Mouse (Mus musculus) midbrain, embryonic 11.5 days (tissue): Measurements from ENCODE around the gene Chd1. TPM values are rescaled to one million over a fixed set of nuclear protein-coding genes. Genes with fewer than 3 reads are reported as not detected.
"Not testable (repeated sequence)": the region's sequence is repeated elsewhere in the genome, so short reads cannot be mapped to it uniquely, and the experiment has no call there.

Source experiments
- ATAC-seq: fragments of 200-750 bp; cut with Nextera tagmentation; 2 replicates; pipeline ENCODE4 v1.8.0; 2017; ENCODE audit warnings: moderate TSS enrichment, moderate library complexity; ENCODE audit not compliant: low FRiP score
- DNase-seq: peaks from one replicate; pipeline ENCODE4 v3.0.0; 2015; ENCODE audit warnings: low spot score; ENCODE audit errors: missing footprints
- H3K27ac ChIP-seq: fragments of 300-500 bp; sonication (generic); 2 replicates; pipeline ENCODE4 v1.5.1; 2014; ENCODE audit warnings: low read depth, low read length
- H3K27me3 ChIP-seq: fragments of 300-500 bp; sonication (generic); 2 replicates; pipeline ENCODE4 v1.6.1; 2014; ENCODE audit warnings: mild to moderate bottlenecking, low read length, moderate library complexity, mixed read lengths; ENCODE audit not compliant: control insufficient read depth, insufficient read depth
- H3K36me3 ChIP-seq: fragments of 300-500 bp; sonication (generic); 2 replicates; pipeline ENCODE4 v1.6.1; 2014; ENCODE audit warnings: mild to moderate bottlenecking, low read length, moderate library complexity, mixed read lengths; ENCODE audit not compliant: control insufficient read depth, insufficient read depth
- H3K4me1 ChIP-seq: fragments of 300-500 bp; sonication (generic); 2 replicates; pipeline ENCODE4 v1.6.1; 2014; ENCODE audit warnings: low read length; ENCODE audit not compliant: control insufficient read depth, insufficient read depth
- H3K4me2 ChIP-seq: fragments of 300-500 bp; sonication (generic); 2 replicates; pipeline ENCODE4 v1.6.1; 2014; ENCODE audit warnings: mild to moderate bottlenecking, moderate library complexity
- H3K4me3 ChIP-seq: fragments of 300-500 bp; sonication (generic); 2 replicates; pipeline ENCODE4 v1.5.1; 2014; ENCODE audit warnings: low read depth, low read length
- H3K9ac ChIP-seq: fragments of 300-500 bp; sonication (generic); 2 replicates; pipeline ENCODE4 v1.6.1; 2014; ENCODE audit warnings: low read length
- H3K9me3 ChIP-seq: fragments of 300-500 bp; sonication (generic); 2 replicates; pipeline ENCODE4 v1.6.1; 2016; ENCODE audit warnings: low read length; ENCODE audit not compliant: control insufficient read depth
- WGBS: fragments of 180-500 bp; shearing (Covaris S2); extraction: QIAGEN DNeasy Blood & Tissue Kit; methylation state at CpG from one replicate; pipeline ENCODE4 v1.1.7; 2014; 5-methylcytosine and 5-hydroxymethylcytosine counted together
- polyA plus RNA-seq: library from polyadenylated mRNA; unstranded; fragments of >200 nt; fragmentation: Nextera tagmentation; extraction: Ambion mirVana; gene quantifications from 2 replicates; pipeline ENCODE4 v1.2.1, GENCODE M21; 2014

Gene Chd1
- polyA plus RNA-seq, 1 experiment from 2014 or later: 46.9 TPM

DNA sequence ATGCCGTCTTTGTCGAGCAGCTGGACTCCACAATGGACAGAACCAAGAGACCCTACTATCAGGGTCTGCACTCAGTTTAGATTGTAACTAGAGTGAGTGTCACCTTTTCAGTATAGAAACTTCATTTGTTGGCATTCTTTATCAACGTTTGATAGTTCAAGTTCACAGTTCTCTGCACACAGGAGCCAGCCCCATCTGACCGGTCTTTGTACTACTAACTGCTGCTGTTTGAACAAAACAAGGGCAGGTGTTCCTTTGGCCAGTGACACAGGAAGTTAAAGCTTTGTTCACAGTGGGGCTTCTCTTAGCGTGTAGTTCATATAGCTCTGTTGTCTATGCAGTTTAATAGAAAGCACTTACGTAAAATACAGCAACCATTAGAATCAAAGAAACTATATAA is 43.3 kb downstream of the Chd1 start:
- H3K9ac ChIP-seq: no peak overlapping the region
- H3K4me1 ChIP-seq: no peaks in the 10 kb centered on the region
- peaks cover 28% of the 10 kb centered on the region for H3K36me3 ChIP-seq
- 89% methylated on average over 6 of the region's 6 CpGs for WGBS
- ATAC-seq: no peak
- no peaks in the 10 kb centered on the region for H3K27me3 ChIP-seq
- no peak for DNase-seq
- no peaks in the 10 kb centered on the region for H3K9me3 ChIP-seq
- H3K27ac ChIP-seq: no peak overlapping the region
- H3K4me3 ChIP-seq: no peak overlapping the region
- no peak overlapping the region for H3K4me2 ChIP-seq

DNA sequence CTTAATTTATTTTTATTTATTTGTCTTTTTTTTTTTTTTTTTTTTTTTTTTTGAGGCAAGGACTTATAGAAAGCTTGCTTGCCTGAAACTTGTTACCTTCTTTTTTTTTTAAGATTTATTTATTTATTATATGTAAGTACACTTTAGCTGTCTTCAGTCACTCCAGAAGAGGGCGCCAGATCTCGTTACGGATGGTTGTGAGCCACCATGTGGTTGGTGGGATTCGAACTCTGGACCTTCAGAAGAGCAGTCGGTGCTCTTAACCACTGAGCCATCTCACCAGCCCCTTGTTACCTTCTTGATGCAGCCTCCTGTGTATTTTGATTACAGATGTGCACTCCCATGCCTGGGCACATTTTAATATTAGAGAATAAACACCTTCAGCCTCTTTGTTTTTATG is 46.5 kb downstream of the Chd1 start:
- DNase-seq, ATAC-seq, H3K9ac ChIP-seq, H3K27me3 ChIP-seq, H3K9me3 ChIP-seq, H3K4me2 ChIP-seq, H3K27ac ChIP-seq, H3K4me3 ChIP-seq, H3K4me1 ChIP-seq: not testable (repeated sequence)
- 88% methylated on average over 5 of the region's 5 CpGs for WGBS
- peaks cover 19% of the 10 kb centered on the region for H3K36me3 ChIP-seq

DNA sequence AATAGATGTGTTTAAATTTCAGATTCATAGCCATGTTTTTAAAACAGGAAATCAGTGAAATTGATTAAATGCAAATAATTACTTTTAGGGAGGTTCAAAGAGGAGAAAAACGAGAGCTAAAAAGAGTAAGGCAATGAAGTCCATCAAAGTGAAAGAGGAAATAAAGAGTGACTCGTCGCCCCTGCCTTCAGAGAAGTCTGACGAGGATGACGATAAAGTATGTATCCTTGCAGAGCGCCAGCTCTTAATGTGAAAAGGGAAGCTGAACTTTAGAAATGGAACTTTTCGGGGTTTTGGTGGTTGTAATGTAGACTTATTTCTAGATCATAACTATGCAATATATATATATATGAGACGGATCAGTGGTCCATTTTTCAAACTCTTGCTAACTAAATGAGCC is 56.4 kb downstream of the Chd1 start:
- H3K27ac ChIP-seq: no peak overlapping the region
- H3K4me2 ChIP-seq: no peak overlapping the region
- H3K27me3 ChIP-seq: no peaks in the 10 kb centered on the region
- no peak overlapping the region for H3K9ac ChIP-seq
- 91% methylated on average over 8 of the region's 8 CpGs for WGBS
- ATAC-seq (no peak), DNase-seq (no peak)
- H3K36me3 ChIP-seq: peaks cover 10% of the 10 kb centered on the region; the same call in 1 of the 2 replicates
- H3K4me3 ChIP-seq: no peak overlapping the region
- H3K9me3 ChIP-seq: no peaks in the 10 kb centered on the region
- no peaks in the 10 kb centered on the region for H3K4me1 ChIP-seq

DNA sequence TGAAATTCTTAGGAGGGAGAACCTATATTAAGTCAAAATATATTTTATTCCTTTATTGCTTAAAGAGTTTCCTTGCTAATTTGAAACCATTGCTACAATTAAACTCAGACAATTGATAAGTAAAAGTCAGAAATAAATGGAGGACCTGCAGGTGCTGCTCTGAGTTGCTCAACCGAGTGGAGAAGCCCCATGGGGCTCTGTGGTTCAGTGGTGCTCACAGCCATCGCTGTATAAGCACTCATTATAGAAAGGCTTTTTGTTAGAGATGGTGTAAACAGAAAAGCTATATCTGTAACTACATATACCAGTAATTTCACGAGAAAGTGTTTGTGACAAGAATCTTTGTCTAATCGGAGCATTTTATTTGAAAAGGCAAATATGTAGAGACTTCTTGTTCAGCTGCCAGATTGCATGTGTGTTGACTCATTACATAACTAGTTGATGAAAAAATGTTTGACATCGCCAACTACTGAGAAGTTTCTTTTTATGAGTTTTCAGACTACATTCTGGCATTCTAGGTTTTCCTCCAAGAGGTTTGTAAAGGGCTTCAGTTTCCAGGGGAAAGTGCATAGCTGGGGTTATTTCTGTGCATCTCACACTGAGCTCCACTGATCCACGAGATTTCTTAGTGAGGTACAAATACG is 64.4 kb downstream of the Chd1 start:
- Histone ChIP-seq H3K36me3 (peaks cover 8% of the 10 kb centered on the region; the same call in 1 of the 2 replicates), H3K4me1 (no peaks in the 10 kb centered on the region), H3K4me3 (no peak overlapping the region), H3K27me3 (no peaks in the 10 kb centered on the region), H3K9ac (no peak overlapping the region), H3K4me2 (no peak overlapping the region), H3K9me3 (no peaks in the 10 kb centered on the region), H3K27ac (no peak overlapping the region)
- DNase-seq: no peak
- no peak for ATAC-seq
- WGBS: 87% methylated on average over 7 of the region's 7 CpGs

DNA sequence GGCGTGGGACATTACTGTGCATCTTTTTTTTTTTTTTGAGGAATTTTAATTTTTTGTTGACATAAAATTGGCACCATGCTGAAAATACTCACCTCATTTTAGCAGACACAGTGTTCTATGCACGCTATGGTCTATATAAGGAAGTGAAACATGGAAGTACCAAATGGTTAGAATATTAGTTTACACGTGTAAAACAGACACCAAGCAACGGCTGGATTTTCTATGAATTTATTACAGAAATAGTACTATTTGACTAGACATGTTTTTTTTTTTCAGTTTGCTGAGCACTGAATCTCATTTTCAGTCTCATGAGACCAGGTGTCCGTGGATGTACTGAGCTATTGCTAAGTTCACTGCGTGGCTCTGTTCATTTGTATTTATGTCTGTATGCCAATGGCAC is 69.2 kb downstream of the Chd1 start:
- no peak overlapping the region for H3K4me2 ChIP-seq
- H3K27me3 ChIP-seq: no peaks in the 10 kb centered on the region
- H3K36me3 ChIP-seq: peaks cover 8% of the 10 kb centered on the region; the same call in 1 of the 2 replicates
- H3K4me1 ChIP-seq: no peaks in the 10 kb centered on the region
- WGBS: 87% methylated on average over 6 of the region's 6 CpGs
- no peak overlapping the region for H3K4me3 ChIP-seq
- H3K9me3 ChIP-seq: no peaks in the 10 kb centered on the region
- H3K9ac ChIP-seq: no peak overlapping the region
- no peak overlapping the region for H3K27ac ChIP-seq
- DNase-seq (peak; percentile 77), ATAC-seq (no peak)

DNA sequence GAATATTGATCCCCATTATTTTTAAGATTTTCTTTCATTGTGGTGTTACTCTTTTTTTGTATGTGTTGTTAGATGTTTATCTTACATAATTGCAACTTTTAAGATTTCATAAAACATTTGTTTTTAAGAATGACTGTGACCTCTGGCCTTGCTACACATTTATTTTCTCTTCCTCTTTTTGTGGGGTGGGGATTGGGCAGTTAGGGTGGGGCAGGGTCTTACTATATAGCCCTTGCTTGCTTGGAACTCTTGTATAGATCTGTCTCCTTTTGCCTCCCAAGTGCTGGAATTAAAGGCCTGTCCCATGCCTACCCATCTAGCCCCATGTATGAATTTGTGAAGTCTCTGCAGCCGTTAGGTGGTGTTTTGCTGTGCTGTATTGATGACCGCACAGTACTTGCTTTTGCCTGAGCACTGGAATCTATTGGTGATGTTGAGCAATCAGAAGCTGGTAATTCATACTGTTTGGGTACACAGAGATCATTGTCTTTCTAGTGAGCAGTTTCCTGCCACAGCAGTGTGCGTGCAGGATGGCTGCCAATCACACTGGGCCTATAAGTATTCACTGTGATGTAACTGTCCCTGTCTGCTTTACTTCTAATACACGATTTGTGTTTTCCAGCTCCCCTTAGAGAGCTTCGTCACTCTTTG is 69.9 kb downstream of the Chd1 start:
- DNase-seq (peak; percentile 44), ATAC-seq (0 out of 2 replicates have a peak, but pooled peaks have one; percentile 45)

DNA sequence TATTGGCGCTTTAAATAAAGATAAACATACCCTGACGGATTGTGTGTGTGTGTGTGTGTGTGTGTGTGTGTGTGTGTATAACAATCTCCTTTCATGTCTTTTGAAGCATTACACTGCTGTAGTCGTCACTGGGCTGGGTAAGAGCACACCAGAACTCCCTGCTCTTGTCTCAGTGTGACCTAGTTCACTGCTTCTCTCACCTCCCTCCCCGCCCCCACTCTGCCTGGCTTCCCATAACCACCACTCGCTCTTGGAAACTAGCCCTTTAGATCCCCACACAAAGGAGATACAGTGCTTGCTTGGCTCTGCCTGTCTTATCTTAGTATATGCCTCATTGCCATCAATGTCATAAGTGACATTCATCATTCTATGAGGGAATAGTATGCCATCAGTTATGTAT is 71.6 kb downstream of the Chd1 start:
- Histone ChIP-seq H3K27me3 (no peaks in the 10 kb centered on the region), H3K4me3 (no peak overlapping the region), H3K9ac (no peak overlapping the region), H3K27ac (no peak overlapping the region), H3K36me3 (no peaks in the 10 kb centered on the region), H3K9me3 (no peaks in the 10 kb centered on the region), H3K4me2 (no peak overlapping the region), H3K4me1 (no peaks in the 10 kb centered on the region)
- ATAC-seq (no peak), DNase-seq (no peak)
- 76% methylated on average over 5 of the region's 5 CpGs for WGBS

More for the DNA sequence above, 69.9 kb downstream of the Chd1 start:
- no peak overlapping the region for H3K4me3 ChIP-seq
- H3K9ac ChIP-seq: no peak overlapping the region
- no peaks in the 10 kb centered on the region for H3K27me3 ChIP-seq
- H3K27ac ChIP-seq: no peak overlapping the region
- no peaks in the 10 kb centered on the region for H3K9me3 ChIP-seq
- H3K36me3 ChIP-seq: peaks cover 5% of the 10 kb centered on the region; the same call in 1 of the 2 replicates
- no peak overlapping the region for H3K4me2 ChIP-seq
- 88% methylated on average over 5 of the region's 5 CpGs for WGBS
- H3K4me1 ChIP-seq: no peaks in the 10 kb centered on the region

DNA sequence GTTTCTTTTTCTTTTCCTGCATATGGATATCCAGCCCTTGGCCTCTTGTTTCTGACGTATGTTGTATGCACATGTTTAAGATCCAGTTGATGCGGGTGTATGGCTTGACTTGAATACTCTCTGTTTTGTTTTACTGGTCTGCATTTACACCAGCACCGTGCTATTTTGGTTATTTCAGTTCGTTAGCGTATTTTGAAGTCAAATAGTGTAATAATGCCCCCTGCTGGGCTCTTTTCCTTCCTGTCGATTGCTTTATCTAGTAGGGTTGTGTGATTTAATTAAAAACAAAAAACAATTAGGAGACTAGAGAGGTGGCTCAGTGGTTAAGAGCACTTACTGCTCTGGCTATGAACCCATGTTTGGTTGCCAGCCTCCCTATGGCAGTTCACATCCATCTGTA is 73.2 kb downstream of the Chd1 start:
- no peak overlapping the region for H3K4me2 ChIP-seq
- 89% methylated on average over 6 of the region's 6 CpGs for WGBS
- no peaks in the 10 kb centered on the region for H3K36me3 ChIP-seq
- no peak overlapping the region for H3K27ac ChIP-seq
- H3K4me3 ChIP-seq: no peak overlapping the region
- no peaks in the 10 kb centered on the region for H3K4me1 ChIP-seq
- ATAC-seq (no peak), DNase-seq (peak; percentile 67)
- H3K27me3 ChIP-seq: no peaks in the 10 kb centered on the region
- H3K9ac ChIP-seq: no peak overlapping the region
- H3K9me3 ChIP-seq: no peaks in the 10 kb centered on the region

DNA sequence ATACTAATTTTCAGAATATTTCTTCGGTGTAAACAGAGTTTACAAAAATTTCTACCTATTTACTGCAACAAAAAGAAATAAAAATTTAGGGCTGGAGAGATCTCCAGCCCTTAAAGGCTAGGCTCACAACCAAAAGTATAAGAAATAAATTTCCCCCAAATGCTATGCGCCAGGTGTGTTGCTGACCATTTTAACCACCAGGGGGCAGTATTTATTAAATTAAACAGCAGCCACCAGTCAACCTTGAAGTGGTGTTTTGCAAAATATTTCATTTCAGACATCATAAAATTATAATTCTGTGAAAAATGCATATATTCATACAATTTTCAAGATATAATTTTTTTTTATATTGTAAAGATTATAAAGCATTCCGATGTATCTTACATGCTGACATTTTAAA is 82.3 kb downstream of the Chd1 start:
- Histone ChIP-seq H3K9me3 (no peaks in the 10 kb centered on the region), H3K4me3 (no peak overlapping the region), H3K36me3 (no peaks in the 10 kb centered on the region), H3K27ac (no peak overlapping the region), H3K4me2 (no peak overlapping the region), H3K9ac (no peak overlapping the region), H3K27me3 (no peaks in the 10 kb centered on the region), H3K4me1 (no peaks in the 10 kb centered on the region)
- ATAC-seq (no peak), DNase-seq (peak; percentile 89)
- 33% methylated on average over 3 of the region's 3 CpGs for WGBS
